Mouse (Mus musculus): ENCODE measurements around the gene Olfr316.

GRCm38 (mm10) chr11:58723914-58724313, 28.6 kb upstream of the Olfr316 start, which contains the start of gene Olfr318:
- TF ChIP-seq CTCF (conservative IDR thresholded peaks at IDR 0.05; ENCODE audit: low read length), result no peak
- TF ChIP-seq NANOG (IDR thresholded peaks at IDR 0.05; ENCODE audit: borderline replicate concordance, low read length), result no peak
- TF ChIP-seq POU5F1 (IDR thresholded peaks at IDR 0.05; ENCODE audit: borderline replicate concordance, low read length), result no peak

Data from E14TG2a.4 (cell line).